Mouse (Mus musculus): ENCODE measurements around the gene Edil3.
"Not testable (repeated sequence)": the region's sequence is repeated elsewhere in the genome, so short reads cannot be mapped to it uniquely, and the experiment has no call there.

Gene Edil3

DNA sequence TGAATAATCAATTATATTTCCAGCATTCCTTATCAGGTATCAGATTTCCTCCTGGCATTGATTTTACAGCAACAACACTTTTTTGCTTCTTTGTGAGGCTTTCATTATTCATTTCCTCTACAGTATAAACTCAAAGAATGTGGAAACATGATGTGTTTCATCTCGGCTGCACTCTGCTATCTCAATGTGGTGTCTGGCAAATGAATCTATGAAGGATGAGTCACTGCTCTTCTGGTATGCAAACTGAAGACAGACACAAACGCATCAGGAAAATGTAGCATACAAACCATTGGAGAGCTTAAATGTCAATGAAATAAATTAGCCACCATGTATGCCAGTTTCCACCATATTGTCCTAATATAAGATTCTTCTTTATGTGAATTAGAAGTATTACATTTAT, 117.3 kb downstream of the Edil3 start:
- DNase-seq (ENCODE audit: low spot score in 2 of 2), result no peak

DNA sequence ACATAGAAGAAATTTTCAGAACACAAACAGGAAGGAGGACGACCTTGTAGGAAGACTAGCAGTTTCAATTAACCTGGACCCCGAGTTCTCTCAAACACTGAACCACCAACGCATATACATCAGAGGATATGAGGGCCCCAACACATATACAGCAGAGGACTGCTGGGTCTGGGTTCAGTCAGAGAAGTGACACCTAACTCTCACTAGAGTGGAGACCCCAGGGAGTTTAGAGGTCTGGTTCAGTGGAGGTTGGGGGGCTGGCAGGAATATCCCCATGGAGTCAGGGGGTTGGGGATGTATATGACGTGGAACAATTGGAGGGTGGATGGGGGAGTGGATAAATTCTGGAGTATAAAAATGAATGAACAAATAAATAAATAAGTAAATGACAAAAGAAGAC, 151.1 kb downstream of the Edil3 start:
- no peak for DNase-seq (ENCODE audit: low spot score in 2 of 2)

DNA sequence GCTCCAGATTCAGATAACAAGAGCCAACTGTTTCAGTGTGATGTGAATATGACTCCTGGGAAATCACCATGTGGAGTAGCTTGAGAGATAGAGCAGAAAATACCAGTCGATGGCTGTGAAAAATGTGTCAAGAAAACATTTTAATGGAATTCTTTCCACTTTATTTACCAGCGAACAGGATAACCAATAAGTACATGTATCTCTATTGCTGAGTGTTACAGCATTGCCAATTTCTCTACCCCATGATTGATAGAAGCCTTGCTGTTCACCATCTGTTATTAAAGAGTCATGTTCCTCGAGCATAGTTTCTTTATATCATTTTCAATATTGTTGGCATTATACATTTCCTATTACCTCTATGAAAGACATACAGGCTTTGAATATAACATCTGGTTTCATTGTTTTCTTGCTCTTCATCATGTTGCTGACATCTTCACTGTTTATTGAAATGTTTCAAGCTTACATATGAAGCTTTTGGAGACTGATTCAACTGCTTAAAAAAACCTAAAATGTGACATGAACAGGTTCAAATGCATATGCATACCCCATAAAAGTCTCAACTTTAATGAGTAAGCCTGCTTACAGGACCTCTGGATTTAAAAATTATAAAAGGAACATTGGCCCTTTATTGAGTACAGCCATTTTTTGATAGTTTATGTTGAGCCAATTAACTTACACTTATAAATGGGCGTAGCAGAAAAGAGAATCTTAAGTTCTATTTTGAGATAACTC, 186.6 kb downstream of the Edil3 start:
- no peak for DNase-seq (ENCODE audit: low spot score in 2 of 2)

DNA sequence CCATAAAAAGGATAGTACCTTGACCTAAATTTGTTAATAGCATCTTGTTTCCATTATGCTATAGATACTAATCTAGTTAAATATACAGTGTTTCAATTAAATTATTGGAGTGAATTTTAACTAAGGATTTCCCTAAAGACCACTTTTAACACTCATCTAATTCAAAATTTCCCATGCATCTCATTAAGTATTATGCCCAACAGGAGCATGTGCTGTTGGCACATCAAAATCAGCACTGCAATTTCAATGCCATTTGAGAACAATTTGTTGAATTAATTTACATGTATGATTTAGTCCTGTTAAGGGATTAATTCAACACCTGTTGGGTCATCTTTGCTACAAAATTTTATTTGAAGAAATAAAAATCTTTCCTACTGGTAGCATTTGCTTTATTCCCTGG, 191.2 kb downstream of the Edil3 start:
- DNase-seq (ENCODE audit: low spot score in 2 of 2), result no peak

DNA sequence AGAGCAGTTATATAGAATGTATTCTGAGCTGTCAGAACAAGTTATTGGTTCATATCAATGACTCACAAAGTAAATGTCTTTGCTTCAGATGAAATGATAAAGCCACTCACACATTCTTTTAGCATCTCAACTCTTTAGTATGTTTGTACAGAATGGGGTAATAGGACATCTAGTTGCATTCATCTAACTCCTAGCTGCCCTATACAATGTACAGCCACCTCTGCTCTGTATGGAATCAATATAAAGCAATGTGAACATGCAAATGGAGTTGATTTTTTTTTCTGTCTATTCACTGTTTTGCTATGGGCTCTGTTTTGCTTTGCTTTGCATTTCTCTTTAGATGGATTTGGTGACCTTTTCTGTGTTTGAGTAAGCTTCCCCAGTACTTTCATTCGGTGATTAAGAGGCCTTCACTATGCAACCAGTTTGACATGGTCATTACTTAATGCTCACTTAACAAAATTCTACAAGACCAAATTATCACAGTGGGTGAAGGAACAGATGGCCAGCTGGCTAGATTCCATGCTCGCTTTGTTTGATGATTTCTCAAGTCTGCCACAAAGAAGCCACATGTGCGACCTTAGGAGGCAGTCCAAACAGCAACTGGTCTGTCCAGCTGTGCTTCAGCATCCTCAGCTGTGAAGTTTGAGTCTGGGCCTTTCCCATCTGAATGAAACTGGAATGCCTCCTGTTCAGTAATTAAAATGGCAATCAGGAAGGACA, 208.7 kb downstream of the Edil3 start:
- no peak for DNase-seq (ENCODE audit: low spot score in 2 of 2)

DNA sequence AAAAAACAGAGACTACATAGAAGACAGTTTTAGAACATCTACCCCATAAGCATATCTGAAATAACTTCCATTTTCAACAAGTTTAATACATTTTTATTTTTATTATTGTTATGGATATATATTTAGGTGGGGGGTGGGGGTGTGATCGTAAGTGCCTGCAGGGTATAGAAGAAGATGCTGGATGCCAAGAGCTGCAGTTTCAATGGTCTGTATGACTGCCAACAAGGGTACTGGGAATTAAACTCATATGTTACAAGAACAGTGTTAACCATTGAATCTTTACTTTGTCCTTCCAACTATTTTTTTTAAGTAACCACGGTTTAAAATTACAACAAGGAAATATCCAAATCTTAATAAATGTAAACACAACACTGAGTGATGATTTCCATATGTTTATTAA, 214.4 kb downstream of the Edil3 start:
- DNase-seq (ENCODE audit: low spot score in 2 of 2), result no peak

DNA sequence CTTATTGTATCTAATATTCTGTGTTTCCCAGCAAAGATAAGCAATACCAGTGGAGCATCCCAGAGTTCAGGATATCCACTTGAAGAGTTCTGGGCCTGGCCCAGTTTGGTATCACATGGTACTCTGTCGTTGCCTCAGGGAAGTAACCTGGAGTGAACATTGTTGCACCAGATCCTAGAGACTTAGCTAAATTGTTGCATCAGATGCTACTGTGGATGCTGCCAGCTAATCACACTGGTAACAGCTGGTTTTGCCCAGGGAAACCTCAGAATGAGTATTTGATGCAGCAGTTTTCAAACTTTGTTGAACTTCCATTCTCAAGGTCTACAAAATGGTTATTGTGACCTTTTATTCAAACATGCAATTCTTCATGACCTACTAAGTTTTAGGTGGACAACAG, 220.2 kb downstream of the Edil3 start:
- DNase-seq (ENCODE audit: low spot score in 2 of 2), result no peak

DNA sequence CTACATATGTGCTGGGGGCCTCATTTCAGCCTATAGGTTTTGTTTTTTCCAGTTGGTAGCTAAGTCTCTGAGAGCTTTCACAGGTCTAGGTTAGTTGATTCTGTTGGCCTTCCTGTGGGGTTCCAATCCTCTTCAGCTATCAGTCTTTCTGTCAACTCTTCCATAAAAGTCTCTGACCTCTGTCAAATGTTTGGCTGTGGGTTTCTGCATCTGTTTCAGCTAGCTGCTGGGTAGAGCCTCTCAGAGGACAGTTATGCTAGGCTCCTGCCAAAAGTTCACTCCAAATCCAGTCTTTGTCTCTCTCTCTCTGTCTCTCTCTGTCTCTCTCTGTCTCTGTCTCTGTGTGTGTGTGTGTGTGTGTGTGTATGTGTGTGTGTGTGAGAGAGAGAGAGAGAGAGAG, 248.9 kb downstream of the Edil3 start:
- DNase-seq (ENCODE audit: low spot score in 2 of 2), result not testable (repeated sequence)

DNA sequence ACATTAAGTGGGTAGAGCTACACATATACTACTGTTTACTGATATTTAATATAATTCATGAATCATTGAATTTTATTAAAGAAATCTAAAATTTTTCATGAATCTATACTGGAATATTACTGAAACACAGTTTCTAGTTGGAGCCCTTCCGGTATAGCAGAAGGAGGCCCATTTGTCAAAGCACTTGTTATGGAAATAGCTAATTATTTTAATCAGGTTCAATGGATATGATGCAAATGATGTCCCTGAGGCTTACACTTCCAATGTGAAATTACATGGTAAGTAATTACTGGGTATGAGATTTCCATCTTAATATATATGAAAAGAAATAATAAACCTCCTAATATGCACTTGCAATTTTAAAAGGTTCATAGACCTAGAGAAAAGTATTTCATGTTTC, 254.9 kb downstream of the Edil3 start:
- DNase-seq (ENCODE audit: low spot score in 2 of 2), result no peak

DNA sequence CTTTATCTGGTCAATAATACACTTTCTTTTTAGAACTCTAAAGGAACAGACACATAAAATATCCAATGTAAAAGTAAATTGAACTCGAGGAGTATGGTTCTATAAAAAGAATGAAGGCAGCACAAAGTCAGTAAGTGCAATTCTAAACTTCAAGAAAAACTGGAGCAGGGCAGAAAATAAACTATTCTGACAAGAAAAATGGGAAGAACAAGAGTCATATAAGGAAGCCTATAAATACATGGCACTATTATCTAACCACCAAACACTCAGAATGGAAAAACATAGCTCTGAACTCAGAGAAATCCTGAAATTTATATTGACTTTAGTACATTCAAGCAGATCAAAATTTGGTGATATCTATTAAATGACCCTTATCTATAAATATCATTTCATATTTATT, 284.6 kb downstream of the Edil3 start:
- no peak for DNase-seq (ENCODE audit: low spot score in 2 of 2)

DNA sequence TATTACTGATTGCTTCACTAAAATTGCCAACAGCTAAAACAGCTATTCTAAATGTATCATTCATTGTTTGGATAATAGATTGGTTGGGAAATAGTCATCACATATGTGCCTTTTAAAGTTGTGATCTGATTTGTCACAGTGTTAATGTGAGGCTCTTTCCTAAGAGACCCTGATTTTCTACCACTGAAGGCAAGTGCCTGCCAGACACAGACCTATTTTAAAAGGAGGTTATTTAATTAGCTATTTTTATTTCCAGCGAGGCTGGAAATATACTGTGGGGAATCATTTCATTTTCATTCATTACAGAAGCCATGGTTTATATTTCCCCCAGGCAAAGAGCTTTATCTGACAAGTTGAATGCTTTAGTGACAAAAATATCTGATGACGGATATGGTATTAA, 296.3 kb downstream of the Edil3 start:
- DNase-seq (ENCODE audit: low spot score in 2 of 2), result no peak

DNA sequence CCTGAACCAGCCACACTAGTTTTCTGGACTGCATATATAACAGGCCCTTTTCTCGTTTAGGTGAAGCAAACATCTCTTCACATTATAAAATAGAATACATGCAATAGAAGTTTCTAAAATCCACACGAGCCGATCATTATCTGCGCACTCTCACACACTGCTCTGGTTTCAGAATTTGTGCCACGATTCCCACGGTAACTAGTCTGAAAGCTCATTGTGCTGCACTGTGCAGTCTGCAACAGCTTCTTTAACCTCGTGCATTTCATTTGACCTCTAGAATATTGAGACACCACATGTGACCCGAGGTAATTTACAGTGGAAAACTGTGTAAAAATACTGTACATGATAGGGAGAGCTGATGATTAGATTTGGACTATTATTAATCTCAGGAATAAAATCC, 298.5 kb downstream of the Edil3 start:
- DNase-seq (ENCODE audit: low spot score in 2 of 2), result no peak

DNA sequence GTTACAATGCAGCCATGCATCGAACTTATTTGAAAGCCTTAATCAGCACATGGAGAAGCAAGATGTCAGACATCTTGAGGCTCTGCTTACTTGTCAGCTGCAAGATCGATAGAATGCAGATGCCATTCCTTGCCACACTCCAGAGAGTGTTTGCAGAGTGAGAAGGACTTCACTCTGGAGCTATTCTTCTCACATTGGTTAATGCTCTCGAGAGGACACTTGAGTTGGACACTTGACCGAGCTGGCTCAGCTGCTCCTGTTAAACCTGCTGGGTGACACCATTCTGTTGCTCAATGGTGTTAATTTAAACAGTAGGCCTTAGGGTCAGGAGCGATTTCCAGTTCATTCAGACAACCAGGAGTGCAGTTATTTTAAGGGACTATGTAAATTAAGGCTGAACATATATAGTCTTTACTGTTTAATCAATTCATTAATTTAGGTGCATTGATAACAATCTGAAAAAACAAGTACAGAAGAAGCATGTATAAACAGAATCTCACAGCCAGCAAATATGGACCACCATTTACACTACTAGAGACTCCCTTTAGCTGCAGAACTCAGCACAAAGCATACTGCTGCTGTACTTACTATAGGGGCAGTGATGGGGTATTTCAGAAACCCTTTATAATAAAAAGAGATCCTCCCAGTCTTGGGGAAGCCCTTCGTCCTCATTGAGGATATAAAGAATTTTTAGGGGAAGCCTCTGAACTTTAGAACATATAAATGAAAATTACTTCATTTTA, 301.4 kb downstream of the Edil3 start:
- DNase-seq (ENCODE audit: low spot score in 2 of 2), result no peak

DNA sequence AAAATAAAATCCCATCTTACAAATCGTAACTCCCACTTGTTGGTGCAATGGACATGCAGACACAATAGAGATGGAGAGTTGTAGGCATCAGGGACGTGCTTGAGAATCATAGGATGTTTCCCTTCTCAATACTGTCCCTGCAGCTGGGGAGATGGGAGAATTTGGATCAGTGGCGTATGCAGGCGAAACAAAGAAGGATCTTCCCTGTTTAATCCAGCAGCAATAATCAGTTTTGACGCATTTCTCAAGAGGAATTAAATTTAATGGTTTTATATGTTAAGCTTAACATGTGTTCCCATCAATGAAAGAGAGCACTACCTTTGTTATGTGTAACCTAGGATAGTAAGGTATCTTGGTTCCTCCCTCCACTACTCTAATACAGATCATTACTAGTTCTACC, 302.1 kb downstream of the Edil3 start:
- no peak for DNase-seq (ENCODE audit: low spot score in 2 of 2)

DNA sequence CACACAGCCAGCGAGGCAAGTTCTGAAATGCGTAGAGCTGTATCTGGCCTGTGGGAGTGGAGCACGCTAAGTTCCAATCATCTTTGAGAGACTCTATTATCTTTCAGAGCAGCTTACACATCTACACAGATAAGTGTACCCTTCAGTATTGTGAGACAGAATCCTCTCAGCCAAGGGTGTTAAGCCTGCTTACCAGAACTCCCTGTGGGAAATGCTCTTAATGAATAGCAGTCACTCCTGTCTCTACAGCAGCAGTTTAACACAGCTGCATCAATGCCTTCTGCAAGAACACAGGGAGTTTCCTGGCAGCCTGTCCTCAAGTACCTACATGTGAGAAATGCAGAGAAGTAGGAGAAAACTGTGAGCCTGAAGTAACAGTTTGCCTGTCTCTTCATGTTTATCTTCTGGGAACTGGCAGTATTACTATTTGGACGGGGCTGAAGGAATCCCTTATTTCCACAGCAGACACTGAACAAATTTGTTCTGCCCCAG, 324.8 kb downstream of the Edil3 start:
- DNase-seq (ENCODE audit: low spot score in 2 of 2), result peak; percentile 3 to 28

DNA sequence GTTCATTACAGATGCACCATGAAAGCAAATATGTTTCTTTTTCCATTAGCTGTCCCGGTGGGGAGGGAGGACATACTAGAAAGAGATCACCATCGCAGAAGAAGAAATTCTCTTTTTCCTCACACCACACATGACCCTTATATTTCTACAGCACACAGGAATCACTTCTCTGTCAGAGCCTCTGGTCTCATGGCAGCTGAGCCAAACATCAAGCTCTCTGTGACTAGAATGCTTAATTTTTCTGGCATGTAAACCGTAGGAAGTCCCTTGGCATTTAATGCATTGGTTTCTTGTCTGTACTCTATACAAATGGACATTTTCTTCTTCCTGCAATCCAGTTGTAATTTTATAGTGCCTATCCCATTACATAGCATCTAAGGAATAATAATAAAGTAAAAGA, 330.6 kb downstream of the Edil3 start:
- DNase-seq (ENCODE audit: low spot score in 2 of 2), result no peak

DNA sequence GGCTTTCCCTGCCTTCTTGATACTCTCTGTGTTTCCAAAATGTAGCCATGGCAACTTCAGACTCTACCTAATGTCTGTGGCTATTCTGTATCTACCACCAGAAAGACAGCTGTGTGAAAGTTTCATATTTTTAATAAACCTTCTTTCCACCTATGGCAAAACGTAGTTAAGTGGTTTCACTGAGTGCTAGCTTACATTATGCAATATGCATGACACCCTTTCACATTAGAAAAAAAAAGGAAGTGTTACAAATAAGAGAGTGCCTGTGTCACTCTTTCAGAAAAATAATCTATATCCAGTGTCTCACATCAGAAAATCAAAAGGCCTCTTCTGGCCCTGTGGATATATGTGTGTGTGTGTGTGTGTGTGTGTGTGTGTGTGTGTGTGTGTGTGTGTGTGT, 346.7 kb downstream of the Edil3 start:
- no peak for DNase-seq (ENCODE audit: low spot score in 2 of 2)

DNA sequence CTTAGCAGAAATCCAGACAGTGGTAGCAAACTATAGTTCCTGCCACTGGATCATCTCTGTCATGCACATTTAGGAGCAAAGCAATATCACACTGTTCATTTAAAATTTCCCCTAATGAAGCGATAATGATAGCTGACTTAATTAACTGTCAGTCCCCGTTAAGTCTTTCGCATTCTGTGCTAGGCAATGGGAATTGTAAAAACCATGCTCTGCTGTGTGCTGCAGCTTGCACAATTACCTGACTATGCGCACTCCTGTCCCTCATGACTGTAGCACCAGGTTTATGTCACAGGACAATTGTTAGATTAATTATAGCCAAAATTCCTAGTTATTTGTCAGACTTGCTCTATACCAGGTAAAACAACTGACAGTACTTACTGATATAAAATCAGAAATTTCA, 348.8 kb downstream of the Edil3 start:
- DNase-seq (ENCODE audit: low spot score in 2 of 2), result no peak

DNA sequence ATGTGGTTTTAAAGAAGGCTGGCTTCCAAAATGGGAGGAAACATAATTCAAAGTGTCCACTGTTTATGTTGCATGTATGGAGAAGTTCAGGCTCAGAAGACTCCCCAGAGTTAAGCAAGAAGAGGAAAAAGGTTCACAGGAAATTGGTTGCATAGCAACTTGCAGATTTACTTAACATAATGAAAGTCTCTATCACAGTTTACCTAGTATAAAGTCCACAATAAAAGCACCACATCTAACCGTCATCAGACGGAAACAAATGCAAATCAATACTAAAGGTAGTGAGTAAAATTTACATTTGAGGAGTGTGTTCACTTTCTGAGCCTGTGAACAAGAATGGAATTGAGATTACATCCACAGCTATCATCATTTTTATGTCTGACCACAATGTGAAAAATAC, 353.9 kb downstream of the Edil3 start:
- no peak for DNase-seq (ENCODE audit: low spot score in 2 of 2)

DNA sequence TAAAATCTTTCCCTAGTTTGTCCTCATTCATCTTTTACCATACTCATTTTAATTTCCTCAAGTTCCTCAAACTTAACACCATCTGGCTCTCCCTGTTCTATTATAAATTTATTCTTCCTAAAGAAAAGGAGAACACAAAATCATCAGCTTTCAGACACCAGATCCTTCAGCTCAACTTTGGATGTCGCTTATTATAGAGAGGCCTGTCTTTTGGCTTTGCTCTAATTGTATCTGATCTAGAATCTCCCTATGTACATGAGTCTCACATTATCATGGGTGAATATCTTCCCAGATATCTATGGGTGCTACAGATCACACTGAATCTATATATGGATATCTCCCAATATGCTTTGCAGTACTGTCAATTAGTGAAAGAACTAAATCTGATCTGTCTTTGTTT, 367.8 kb downstream of the Edil3 start:
- DNase-seq (ENCODE audit: low spot score in 2 of 2), result no peak

DNA sequence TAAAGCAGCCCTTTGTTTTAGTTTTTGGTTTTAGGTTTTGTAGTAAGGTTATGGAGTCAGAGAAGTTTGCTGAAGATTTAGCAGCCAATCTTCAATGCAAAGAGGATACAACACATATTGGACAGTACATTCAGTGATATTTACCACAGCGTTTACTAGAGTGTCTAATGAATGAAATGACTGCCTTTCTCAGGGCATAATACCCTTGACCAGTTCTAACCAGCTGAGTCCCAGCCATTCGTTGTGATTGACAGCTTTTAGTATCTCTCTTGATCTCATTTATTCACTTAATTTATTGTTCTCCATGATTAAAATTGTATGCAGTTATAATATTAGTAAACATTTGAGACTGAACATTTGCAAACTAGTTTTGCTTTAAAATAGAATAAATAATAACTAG, 375.7 kb downstream of the Edil3 start:
- no peak for DNase-seq (ENCODE audit: low spot score in 2 of 2)

DNA sequence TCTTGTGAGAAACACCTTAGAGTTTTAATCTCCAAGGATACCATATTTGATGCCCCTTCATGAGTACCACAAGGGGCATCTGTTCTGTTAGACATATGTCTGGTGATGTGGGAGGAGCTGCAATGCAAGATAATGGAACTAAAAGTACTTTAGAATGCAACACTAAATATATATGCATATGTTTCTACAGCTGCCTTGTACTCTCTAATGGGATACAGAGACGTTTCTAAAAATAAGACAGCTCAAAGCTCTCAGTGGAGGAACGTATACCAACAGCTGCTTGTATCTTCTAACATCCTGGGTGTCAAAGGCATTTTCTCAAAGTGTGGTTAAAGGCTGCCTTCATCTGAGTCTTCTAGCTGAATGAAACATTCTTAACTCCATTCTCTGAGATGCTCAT, 378.0 kb downstream of the Edil3 start:
- DNase-seq (ENCODE audit: low spot score in 2 of 2), result no peak

DNA sequence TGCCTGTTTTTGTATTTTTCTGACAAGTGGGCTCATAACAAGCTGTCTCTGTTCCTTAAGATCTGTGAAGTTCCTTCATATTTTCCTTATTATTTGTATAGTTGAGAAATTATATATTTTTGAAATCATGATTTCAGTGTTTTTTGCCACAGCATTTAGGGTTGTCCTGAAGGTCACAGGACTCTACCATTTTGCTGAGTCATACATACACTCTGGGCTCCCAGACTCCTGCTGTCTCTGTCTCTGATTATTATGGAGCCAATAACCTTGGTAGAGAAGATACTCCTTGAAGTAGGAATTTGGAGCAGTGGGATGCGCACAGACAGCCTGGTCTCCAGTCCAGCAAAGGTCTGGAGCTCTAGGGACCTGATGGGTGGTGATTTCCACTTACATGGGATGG, 416.8 kb downstream of the Edil3 start:
- no peak for DNase-seq (ENCODE audit: low spot score in 2 of 2)
